Mouse (Mus musculus): Measurements from ENCODE around the gene Phactr4.

DNA sequence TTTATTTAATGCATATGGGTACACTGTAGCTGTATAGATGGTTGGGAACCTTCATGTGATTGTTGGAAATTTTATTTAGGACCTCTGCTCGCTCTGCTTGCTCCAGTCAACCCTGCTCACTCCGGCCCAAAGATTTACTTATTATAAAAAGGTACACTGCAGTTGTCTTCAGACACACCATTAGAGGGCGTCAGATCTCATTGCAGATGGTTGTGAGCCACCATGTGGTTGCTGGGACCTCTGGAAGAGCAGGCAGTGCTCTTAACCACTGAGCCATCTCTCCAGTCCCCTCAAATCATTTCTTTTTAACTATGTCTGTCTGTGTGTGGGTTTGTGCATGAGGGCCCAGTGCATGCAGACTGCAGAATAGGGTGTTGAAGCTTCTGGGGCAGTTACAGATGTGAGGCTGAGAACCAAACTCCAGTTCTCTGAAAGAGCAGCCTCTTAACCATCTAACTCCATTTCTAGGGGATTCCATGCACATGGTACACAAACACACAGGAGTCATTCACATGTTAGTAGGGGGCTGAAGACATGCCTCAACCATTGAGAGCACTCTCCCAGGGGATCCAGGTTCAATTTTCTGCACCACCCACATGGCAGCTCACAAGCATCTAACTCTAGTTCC lies 72.7 kb downstream of the Phactr4 start:
- TF ChIP-seq CTCF (conservative IDR thresholded peaks at IDR 0.05 in 1 of 2, IDR thresholded peaks at IDR 0.05 in 1 of 2; ENCODE audit: low read depth in 2 of 2, low read length in 2 of 2) = peak; percentile 10 to 72; a peak in 2 of 4 replicates
- TF ChIP-seq SIN3A (IDR thresholded peaks at IDR 0.05; ENCODE audit: low read length) = peak; percentile 51; the same call in 1 of the 2 replicates
- TF ChIP-seq POLR2A (IDR thresholded peaks at IDR 0.05; ENCODE audit: low read depth, low read length) = peak; percentile 75
- TF ChIP-seq RCOR1 (conservative IDR thresholded peaks at IDR 0.05; ENCODE audit: low read depth, low read length) = 0 out of 2 replicates have a peak, but pooled peaks have one; percentile 14
- TF ChIP-seq RAD21 (IDR thresholded peaks at IDR 0.05; ENCODE audit: low read depth, low read length) = no peak; the same call in none of the 2 replicates
- no peak for TF ChIP-seq USF1 (IDR thresholded peaks at IDR 0.05; ENCODE audit: low read depth, low read length)
- no peak; the same call in 1 of the 2 replicates for TF ChIP-seq MXI1 (IDR thresholded peaks at IDR 0.05; ENCODE audit: low read depth, low read length)
- TF ChIP-seq POLR2AphosphoS2 (IDR thresholded peaks at IDR 0.05; ENCODE audit: low read depth, low read length) = no peak
- TF ChIP-seq USF2 (conservative IDR thresholded peaks at IDR 0.05; ENCODE audit: low read depth, low read length) = no peak
- TF ChIP-seq CHD1 (IDR thresholded peaks at IDR 0.05; ENCODE audit: low read depth, low read length) = no peak; the same call in 1 of the 2 replicates
- no peak; the same call in 1 of the 2 replicates for TF ChIP-seq HCFC1 (IDR thresholded peaks at IDR 0.05; ENCODE audit: low read depth, low read length)
- TF ChIP-seq ZC3H11A (IDR thresholded peaks at IDR 0.05; ENCODE audit: low read depth, low read length) = no peak
- TF ChIP-seq MAFK (IDR thresholded peaks at IDR 0.05; ENCODE audit: insufficient replicate concordance, low read length) = 0 out of 2 replicates have a peak, but pooled peaks have one; percentile 13
